Mouse (Mus musculus) retina, embryonic 14.5 days (tissue): ENCODE data around the gene Ubac2.

Source experiments
- DNase-seq: peaks from one replicate; pipeline ENCODE4 v3.0.0-alpha.2; 2015; ENCODE audit warnings: low spot score

The Ubac2 gene

DNA sequence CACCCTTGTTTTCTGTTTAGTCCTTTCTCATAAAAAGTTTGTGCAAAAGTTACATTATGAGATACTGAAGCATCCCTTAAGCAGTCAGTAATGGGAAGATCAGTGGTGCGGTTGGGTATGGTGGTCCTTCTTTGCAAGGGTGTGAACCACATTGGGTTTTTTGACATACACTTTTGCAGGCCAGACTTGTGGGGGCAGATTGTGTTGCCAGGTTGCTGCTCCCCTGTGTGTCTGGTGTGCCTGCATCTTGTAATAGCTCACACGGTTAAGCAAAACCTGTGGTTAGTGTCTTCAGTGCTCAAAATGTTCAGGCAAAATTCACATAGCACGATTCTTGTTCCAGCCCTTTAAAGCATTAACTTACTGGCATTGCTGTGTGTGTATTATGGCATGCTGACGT, 16.9 kb downstream of the Ubac2 start:
- DNase-seq = no peak

DNA sequence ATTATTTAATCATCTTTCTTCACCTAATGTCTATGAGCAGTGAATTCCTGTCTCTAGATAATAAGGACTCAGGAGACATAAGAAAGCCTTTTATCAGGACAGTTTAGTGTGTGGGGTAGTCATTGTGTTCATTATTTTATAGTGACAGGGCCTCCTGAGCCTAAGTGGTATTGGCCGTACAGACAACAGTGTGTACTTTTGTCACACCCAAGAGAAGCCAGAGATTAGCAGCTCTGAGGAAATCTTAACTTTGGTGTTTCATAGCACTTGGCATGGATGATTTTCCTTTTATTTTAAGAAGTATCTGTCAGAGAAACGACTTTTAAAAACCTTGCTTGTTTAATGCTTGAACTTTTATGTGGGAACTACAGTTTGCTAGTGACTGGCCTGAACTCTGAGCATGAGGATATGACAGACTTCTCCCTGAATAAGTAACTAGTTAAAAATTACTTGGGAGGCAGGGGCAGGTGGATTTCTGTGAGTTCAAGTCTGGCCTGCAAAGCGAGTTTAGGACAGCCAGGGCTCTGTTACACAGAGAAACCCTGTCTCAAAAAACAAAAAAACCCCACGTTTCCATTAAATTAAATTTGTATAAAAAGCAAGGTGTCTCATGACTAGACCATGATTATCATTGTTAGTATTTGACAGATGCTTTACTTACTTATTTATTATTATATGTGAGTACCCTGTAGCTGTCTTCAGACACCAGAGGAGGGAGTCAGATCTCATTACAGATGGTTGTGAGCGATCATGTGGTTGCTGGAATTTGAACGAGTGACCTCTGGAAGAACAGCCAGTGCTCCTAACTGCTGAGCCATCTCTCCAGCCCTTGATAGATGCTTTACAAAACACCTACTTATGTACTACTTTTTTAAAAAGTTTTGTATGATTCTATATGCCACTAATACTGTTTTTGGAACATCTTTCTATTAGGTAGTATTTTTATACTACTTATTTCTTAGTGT, 18.0 kb downstream of the Ubac2 start:
- DNase-seq = no peak

DNA sequence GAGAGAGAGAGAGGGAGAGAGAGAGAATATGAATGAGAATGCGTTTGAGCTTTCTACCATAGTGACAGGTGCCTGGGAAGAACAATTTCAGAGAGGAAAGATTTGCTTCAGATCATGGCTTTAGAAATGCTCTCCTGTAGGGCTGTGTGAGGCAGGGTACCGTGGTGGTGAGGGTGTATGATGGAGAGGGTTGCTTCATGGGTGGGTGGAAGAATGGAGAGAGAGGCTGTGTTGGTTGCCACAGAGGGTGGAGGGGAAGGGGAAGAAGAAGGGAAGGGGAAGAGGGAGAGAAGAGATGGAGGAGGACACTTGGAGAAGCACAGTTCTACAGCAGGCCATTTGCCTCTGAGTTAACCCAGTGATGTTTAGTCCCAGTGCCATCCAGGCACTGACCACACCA, 19.4 kb downstream of the Ubac2 start:
- DNase-seq = no peak

DNA sequence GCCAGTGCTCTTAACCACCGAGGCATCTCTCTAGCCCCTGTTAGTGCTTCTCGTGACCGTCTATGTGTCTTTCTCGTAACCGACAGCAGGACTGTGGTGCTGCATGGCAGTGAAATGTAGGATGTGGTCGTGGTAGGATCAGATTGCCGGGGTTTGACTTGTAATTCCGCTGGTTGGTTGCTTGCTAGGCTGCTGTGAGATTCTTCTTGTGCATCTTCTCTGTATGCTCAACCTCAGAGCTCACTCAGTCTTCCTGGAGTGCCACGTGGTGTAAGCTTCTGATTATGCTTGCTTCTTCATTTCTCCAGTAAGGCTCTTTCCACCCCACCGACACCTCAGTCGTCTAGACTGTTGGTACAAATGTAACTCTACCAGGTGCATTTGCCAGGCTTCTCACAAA, 20.1 kb downstream of the Ubac2 start:
- no peak for DNase-seq

DNA sequence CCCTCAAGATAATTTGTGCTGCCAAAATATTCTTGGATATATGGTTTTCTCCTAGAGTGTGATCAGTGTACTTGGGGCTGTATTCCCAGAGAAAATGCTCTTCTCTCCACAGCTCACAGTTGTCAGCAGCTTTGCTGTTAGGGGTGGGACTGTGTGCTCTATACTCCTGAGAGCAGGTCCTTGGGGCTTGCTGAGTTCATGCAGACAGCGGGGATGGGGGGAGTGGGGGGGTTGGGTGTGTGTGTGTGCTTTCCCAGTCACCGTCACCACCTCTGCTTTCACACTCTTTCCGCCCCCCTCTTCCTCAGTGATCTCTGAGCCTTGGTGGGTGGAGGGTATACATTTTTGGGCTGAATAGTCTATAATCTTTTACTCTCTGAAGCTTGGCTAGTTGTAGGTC, 20.7 kb downstream of the Ubac2 start:
- no peak for DNase-seq

DNA sequence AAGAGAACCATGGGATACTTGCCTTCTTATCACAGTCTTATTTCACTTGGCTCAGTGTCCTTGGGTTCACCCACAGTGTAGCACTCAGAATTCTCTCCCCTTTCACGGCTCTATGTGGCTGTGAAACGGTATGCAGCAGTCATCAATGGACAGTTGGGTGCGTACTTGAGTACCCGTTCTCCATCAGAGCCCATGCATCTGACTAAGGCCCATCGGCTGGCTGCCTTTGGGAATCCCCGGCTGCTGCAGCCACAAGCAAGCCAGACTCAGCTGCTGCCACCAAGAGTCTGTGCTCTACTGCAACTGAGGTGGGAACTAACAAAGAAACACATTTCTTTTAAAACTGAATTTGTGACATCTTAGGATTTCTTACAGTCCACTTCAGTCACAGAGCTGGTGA, 23.1 kb downstream of the Ubac2 start:
- no peak for DNase-seq

DNA sequence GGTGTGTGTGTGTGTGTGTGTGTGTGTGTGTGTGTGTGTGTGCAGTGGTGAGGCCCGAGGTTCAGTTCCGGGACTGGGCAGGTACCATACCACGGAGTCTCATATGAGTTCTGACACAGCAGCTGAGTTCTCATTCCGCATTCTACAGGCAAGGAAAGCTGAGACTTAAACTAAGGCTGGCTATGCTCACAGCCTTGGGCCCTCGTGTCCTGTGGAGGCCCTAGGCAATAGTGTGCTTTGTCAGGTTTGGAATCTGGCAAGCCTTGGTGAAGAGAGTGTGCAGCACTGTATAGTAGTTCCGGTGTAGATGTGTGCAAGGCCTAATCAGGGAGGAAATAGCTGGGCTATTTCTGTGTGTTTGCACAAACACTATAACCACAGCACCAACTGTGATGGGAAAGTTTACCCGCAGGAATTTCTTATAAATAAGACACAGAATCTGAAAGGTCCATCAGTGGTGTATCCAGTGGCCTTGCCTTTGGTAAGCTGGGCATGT, 25.0 kb downstream of the Ubac2 start:
- no peak for DNase-seq

DNA sequence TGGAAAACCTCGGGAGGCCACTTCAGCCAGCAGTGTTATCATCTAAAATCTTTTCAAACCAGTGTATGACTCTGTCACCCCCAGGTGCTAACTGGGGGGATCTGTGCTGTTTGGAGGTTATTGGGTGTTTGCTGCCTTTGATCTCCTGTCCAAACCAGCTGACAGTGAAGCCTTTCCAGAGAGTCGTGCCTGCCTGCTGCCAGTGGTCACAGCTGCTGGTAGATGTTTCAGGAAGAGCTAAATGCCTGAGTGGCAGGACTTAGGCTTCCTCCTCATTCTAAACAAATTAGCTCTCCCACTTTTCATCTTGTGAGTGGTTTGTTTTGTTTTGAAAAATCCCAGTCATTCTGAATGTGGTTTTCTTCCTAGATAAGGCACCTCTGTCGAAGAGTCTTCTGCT, 26.3 kb downstream of the Ubac2 start:
- no peak for DNase-seq

DNA sequence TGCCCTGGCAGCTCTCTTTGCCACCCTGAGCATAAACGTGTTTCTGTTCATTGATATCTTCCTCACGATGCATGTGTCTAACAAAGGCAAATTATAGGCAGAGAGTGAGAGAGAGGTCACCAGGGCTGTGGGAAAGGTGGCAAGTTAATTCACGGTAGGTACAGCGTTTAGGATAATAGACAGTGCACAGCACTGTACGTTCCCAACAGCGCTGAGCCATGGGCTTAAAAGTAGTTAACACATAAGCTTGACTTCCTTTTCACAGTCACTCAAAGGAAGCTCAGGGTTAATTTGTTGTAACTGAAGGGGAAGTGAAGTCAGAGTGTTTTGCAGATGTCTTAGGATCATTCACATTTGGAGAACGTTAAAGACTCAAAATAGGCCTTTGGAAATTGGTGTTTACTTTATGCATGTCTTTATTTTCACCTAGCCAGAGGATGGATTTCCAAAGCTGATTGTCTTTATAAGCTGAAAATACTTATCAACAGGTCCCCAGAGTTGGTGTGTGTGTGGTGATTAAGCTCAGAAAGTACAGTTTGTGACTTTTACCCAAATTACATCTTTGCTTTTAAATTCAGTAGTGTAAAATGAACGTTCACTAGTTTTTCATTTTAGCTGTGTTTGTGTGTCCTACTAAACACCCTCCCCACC, 28.0 kb downstream of the Ubac2 start:
- DNase-seq = no peak

DNA sequence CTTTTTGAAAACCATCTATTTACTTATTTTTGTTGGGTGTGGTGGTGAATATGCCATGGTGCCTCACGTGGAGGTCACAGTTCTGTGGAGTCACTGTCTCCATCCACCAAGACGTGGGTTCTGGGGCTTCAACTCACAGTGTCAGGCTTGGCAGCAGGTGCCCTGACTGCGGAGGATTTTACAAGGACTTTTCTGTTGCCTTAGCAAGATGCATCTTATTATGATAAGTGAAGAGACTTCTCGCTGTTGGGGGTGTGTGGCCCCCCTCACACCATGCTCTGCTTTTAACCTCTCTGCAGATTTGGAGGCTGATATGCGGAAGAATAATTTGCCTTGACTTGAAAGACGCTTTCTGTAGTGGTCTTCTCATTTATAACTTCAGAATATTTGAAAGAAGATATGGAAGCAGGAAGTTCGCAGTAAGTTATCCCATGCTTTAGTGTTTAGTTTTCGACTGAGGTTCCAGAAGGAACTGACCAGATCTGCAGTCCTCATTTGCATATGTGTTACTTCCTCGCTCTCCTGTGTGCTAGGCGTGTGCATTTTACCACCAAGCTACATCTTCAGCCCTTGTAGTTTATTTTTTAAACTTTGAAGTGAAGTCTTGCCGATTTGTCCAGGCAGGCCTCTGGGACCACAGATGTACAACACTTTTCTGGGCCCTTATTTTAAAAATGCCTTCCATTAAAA, 28.7 kb downstream of the Ubac2 start:
- DNase-seq = no peak

DNA sequence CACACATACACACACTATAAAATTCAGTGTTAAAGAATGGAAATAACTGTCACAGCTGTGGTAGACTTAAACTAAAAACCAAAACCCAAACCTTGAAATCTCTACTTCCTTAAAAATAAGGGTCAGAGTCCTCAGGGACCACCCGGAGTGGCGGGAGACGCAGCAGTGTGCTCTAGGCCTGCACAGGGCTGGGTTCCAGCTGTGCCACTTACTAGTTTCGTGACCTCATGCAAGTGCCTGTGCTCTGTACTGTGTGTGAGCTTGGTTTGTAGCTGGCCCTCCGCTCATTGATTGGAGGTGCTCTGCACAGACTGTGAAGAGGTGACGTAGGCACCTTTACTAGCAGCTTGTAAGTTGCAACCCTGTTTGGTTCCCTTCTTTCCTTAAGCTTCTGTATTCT, 31.4 kb downstream of the Ubac2 start:
- DNase-seq = no peak

DNA sequence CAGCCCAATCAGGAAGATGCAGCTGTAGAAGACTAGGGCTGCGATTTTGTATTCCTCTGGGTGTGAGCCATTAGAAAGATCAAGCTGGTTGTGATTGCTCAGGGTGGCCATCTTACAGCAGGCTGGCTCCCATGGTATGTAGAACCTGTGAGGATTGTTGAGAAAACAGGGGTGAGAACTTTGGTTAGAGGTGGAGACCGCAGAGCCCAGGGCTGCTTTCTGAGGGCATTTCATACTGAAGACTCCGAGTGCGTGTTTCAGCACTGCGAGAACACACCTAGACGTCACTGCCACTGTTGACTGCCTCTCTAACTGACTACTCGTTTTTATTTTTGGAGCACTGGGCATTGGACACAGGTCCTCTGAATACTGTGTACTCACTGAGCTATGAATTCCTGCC, 34.1 kb downstream of the Ubac2 start:
- DNase-seq = no peak

DNA sequence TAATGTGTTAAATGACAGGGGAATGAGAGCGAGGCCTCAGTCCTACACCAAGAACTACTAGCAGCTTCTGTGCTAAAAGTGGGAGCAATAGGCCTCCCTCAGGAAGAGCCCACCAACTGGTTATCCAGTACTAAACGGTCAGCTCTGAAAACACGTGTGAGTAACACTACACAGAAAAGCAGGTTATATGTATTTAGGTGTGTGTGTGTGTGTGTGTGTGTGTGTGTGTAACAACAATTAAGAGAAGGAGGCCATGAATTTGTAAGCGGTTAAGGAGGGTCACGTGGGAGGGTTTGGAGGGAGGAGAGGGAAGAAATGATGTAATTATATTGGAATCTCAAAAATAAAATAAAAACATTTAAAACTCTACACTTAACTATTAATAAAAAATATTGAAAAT, 36.7 kb downstream of the Ubac2 start:
- DNase-seq = no peak

DNA sequence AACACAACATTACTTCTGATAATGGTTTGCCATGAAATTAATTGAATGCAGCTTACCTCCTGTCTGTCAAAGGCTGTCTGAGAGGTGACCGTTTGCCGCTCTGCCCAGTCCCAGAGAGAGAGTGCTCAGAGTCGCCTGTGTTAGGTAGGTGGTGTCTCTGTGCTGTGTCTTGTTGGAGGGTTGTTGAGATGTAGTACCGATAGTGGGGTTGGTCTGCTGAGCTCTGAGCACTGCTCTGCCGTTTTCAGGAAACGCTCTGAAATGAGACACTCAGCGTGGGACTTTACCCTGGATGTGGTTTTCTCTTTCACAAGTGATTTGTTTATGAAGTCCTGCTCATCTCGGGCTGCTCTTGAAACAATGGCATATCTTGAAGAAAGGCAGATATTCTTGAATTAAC, 37.2 kb downstream of the Ubac2 start, which contains the start of gene Gpr18:
TSS of gene Gpr18 (minus strand) at position 161 of the 400 bp plus-strand sequence.
- no peak for DNase-seq

DNA sequence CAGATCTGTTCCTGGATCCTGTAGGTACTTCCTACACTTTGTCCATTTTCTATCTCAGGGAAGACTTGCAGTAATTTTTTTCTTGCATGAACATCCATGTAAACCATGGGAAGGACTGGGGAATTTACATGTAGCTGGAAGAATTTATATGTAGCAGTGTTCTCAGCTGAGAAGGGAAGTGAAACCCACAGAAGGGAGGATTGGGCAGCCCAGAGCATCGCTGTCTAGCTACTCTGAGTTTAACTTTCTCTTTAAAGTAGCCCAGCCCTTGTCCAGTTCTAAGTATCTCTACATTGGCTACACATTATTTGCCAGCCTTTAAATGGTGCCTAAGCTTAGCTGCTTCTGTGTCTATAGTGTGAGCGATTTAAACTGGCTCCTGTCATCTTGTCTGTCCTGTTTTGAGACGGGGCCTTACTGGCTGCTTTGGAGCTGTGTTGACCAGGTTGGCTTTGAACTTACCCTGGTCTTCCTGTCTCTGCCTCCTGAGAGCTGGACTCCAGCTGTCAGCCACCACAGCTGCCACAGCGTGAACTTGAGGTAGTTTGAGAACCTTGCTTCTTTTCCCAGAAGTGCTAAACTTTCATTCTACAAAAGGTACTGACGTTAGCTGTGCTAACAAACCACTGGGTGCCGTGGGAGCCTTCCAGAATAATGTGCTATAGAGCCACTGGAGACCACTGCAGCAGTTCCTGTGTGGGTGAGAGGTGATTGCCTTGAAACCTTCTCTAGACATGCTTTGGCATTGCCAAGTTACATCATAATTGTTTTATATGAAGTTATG, 38.1 kb downstream of the Ubac2 start:
- DNase-seq = no peak

DNA sequence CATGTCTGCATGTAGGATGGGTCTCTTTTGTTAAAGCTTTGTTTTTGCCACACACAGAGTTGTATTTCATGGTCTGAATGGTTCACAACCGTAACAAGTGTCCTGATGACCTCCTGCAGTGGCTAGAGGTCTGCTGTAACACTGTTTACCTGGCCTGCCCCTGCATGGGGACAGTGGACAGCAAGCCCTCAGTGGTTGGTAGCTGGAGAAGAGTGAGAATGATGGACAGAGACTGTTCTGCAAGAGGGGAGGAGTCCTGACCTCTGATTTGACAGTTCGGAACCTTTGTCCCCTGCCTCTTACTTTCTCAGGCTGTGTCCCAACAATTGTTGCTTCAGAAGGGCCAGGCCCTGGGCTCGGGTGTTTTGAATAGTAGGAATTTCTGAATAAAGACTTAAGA, 39.8 kb downstream of the Ubac2 start:
- DNase-seq = no peak

DNA sequence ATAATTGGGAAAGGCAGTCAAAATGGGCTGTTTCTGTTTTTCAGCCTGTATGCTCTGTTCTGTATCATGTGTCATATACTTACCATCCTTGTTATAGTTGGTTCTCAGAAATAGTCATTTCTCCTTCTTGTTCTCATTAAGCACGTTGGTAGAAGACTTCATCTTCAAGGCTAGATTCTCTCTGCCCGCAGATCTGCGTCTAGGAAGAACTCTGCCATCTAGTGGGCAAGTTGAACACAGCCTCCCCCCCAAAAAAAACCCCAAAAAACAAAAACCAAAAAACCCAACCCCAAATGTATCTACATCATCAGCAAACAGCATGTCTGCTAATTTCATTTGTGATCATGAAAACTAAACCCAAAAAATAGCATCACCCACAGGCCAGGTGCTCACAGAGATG, 41.3 kb downstream of the Ubac2 start:
- DNase-seq = peak; percentile 23

DNA sequence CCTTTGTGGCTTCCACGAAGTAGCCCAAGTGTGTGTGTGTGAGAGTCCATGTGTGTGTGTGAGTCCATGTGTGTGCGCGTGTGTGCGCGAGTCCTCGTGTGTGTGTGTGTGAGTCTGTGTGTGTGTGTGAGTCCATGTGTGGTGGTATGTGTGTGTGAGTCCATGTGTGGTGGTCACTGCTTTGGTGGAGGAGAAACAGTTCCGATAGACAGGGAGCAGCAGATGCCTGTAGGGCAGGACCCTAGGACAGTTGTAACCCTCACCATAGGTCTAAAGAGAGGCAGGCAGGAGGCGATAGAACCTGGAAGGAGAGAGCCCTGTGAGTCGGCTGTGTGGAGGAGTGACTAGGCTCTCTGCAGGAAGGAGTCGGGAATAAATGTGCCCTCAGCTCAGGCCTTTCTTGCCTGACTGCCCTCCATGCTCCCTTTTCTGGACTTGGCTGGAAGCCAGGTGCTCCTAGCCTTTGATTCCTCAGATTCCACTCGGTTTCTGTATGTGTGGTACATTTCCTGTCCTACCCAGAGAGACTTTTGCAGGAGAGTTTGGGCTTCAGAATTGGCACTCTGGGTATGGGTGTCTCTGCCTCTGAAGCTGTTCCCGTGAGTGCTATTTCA, 42.2 kb downstream of the Ubac2 start:
- no peak for DNase-seq

DNA sequence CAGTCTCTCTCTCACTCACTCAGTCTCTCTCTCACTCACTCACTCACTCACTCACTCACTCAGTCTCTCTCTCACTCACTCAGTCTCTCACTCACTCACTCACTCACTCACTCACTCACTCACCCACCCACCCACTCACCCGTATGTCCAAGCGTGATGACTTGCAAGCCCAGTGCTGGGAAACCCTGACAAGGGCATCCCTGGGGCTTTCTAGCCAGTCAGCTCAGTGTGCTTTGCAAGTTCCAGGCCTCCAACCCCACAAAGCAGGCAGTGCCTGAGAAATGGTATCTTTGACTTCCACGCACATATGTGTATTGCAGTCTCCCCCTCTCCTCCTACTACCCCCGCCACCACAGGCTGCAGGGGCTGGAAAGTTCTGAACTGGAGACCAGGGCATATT, 43.6 kb downstream of the Ubac2 start:
- DNase-seq = no peak

DNA sequence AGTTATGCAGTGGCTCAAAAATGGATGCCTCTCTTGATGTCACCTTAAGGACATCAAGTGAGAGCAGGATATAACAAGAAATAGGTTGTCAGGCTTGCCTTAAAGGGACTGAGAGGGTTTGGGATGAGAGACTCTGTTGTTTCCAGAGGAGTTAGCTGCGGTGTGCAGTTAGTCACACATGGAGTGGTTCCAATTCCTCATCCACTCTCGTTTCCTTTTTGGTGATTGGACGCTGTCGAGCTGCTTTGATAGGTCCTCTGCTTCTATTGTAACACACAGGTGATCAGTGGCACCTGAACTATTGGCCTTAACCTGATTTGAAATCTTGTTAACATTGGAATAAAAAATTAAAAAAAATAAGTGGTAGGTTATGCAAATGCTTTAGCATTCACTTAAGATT, 44.3 kb downstream of the Ubac2 start:
- DNase-seq = no peak

DNA sequence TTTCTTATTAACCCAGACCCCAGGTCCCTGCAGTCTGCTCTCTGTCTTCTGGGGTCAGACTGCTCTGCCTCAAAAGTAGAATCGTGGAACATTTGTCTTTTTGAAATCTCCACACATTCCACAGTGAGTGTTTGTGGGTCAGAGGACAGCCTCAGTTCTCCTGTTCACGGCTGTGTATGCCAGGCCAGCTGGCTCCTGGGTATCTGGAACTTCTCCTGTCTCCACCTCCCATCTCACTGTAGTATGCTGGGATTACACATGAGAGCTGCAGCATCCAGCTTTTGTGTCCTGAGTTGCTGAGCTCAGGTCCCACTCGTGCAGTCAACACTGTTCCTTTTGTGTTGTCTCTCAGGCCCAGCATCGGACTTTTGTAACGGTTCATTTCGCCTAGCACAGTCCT, 46.5 kb downstream of the Ubac2 start:
- no peak for DNase-seq

DNA sequence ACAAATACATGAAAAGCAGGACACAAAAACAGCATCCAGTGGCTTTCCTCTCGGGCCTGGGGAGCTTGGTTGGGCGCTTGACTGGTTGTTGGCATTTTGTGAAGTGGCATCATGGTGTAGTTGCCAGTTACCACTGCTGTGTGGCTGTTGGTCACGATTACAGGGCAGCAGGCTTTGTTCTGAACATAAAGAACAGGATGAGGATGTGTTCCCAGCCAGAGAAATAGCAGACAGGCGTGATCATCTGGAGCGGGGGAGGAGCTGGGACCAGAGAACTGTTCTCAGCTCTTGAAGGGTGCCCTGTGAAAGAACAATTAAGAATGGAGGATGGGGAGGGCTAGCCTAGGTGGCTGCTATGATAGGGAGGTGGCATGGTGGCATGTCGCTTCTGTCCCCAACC, 48.5 kb downstream of the Ubac2 start:
- DNase-seq = no peak
